Mouse (Mus musculus): ENCODE data around the gene Serpina3m. TPM values are rescaled to one million over a fixed set of nuclear protein-coding genes. Genes with fewer than 3 reads are reported as not detected.
A peak's percentile ranks its signal among the peaks of the same experiment; 100 is the strongest.

Serpina3m gene
- total and polyA plus RNA-seq, 3 experiments, result not detected

DNA sequence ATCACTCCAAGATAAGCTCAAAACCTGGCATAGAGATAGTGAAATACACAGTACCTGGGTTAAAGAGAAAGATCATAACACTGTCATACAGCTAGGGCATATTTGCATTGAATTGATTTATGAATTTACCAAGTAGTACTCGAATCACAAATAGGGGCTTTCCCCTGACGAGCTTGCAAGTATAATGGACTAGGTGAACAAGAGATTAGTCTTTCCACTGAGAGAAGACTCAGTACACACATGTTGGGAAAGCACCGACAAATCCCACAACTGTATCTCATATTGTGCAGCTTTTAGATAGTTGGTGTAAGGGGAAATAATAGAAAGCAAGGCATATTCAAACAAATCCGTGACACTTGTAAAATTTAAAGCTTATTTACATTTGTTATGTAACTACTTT, 32.3 kb upstream of the Serpina3m start:
- H3K27me3 ChIP-seq (replicated peaks), result no peaks in the 10 kb centered on the region
- no peaks in the 10 kb centered on the region for H3K79me2 ChIP-seq (replicated peaks; ENCODE audit: control insufficient read depth, extremely low read depth, insufficient read depth, poor library complexity, severe bottlenecking)
- no peak overlapping the region for H3K9ac ChIP-seq (ENCODE audit: insufficient read depth, low read depth)
- no peaks in the 10 kb centered on the region for H3K36me3 ChIP-seq (replicated peaks in 1 of 2; ENCODE audit: control insufficient read depth in 1 of 2, insufficient read depth in 1 of 2, low read length in 1 of 2)
- in situ Hi-C loops (cut with MboI; ENCODE audit: low pct_ligation_motif_present, low pct_unique_long_range_greater_than_20kb, low sequenced_read_pairs) (no loop called here), dilution Hi-C loops (cut with MboI; ENCODE audit: extremely low pct_ligation_motif_present, extremely low pct_unique_long_range_greater_than_20kb, low sequenced_read_pairs) (no loop called here)
- no peak overlapping the region for H3K4me3 ChIP-seq (replicated peaks in 1 of 3; ENCODE audit: low read depth in 2 of 3, low read length in 2 of 3, poor library complexity in 1 of 3)
- peak; percentile 81 for DNase-seq (ENCODE audit: extremely low read depth)
- H3K4me1 ChIP-seq (ENCODE audit: control insufficient read depth in 1 of 2, insufficient read depth in 2 of 2), result peaks cover 4 to 12% of the 10 kb centered on the region in 2 experiments
- no peak overlapping the region for H3K27ac ChIP-seq (ENCODE audit: insufficient read depth, low read depth)
- no peak for TF ChIP-seq ELF1 (IDR thresholded peaks at IDR 0.05; ENCODE audit: low read depth, low read length)
- no peak for TF ChIP-seq CHD1 (IDR thresholded peaks at IDR 0.05; ENCODE audit: low read depth, low read length)
- no peak for TF ChIP-seq SMC3 (IDR thresholded peaks at IDR 0.05; ENCODE audit: low read depth, low read length)
- peak; percentile 73; the same call in 1 of the 2 replicates for TF ChIP-seq RCOR1 (conservative IDR thresholded peaks at IDR 0.05; ENCODE audit: low read depth, low read length)
- no peak for TF ChIP-seq USF2 (conservative IDR thresholded peaks at IDR 0.05; ENCODE audit: low read depth, low read length)
- no peak for TF ChIP-seq SIN3A (IDR thresholded peaks at IDR 0.05; ENCODE audit: low read length)
- peak; percentile 88 for TF ChIP-seq IRF4 (IDR thresholded peaks at IDR 0.05; ENCODE audit: low read depth, low read length)
- no peak; the same call in 1 of the 2 replicates for TF ChIP-seq RAD21 (IDR thresholded peaks at IDR 0.05; ENCODE audit: low read depth, low read length)
- peak; percentile 25; the same call in 1 of the 2 replicates for TF ChIP-seq TCF12 (IDR thresholded peaks at IDR 0.05; ENCODE audit: low read depth, low read length)
- peak; percentile 39 for TF ChIP-seq BHLHE40 (IDR thresholded peaks at IDR 0.05; ENCODE audit: low read depth, low read length)
- peak; percentile 60 for TF ChIP-seq ETS1 (conservative IDR thresholded peaks at IDR 0.05; ENCODE audit: low read depth, low read length)
- no peak for TF ChIP-seq USF1 (IDR thresholded peaks at IDR 0.05; ENCODE audit: low read depth, low read length)
- 0 out of 2 replicates have a peak, but pooled peaks have one; percentile 47 for TF ChIP-seq MAFK (IDR thresholded peaks at IDR 0.05; ENCODE audit: insufficient replicate concordance, low read length)
- TF ChIP-seq POLR2AphosphoS2 (IDR thresholded peaks at IDR 0.05; ENCODE audit: low read depth, low read length), result no peak
- TF ChIP-seq MXI1 (IDR thresholded peaks at IDR 0.05; ENCODE audit: low read depth, low read length), result no peak
- TF ChIP-seq HCFC1 (IDR thresholded peaks at IDR 0.05; ENCODE audit: low read depth, low read length), result no peak
- peak; percentile 28; the same call in 1 of the 2 replicates for TF ChIP-seq JUN (IDR thresholded peaks at IDR 0.05; ENCODE audit: insufficient read depth, low read depth, low read length)
- TF ChIP-seq JUND (conservative IDR thresholded peaks at IDR 0.05; ENCODE audit: low read depth, low read length), result no peak; the same call in 1 of the 2 replicates
- TF ChIP-seq EP300 (IDR thresholded peaks at IDR 0.05; ENCODE audit: low read length), result peak; percentile 77
- TF ChIP-seq KAT2A (IDR thresholded peaks at IDR 0.05; ENCODE audit: insufficient replicate concordance, low read length), result no peak
- peak; percentile 71; the same call in 1 of the 2 replicates for TF ChIP-seq MYC (IDR thresholded peaks at IDR 0.05; ENCODE audit: low read depth, low read length)
- TF ChIP-seq UBTF (IDR thresholded peaks at IDR 0.05; ENCODE audit: low read depth, low read length), result no peak
- peak; percentile 54; the same call in 1 of the 2 replicates for TF ChIP-seq MEF2A (IDR thresholded peaks at IDR 0.05; ENCODE audit: borderline replicate concordance, low read depth, low read length)
- H3K9me3 ChIP-seq (replicated peaks; ENCODE audit: low read length), result peaks cover 2% of the 10 kb centered on the region
- H3K4me2 ChIP-seq (ENCODE audit: insufficient read depth, low read depth, poor library complexity, severe bottlenecking), result no peak overlapping the region

Measured in CH12.LX (cell line).